Mouse (Mus musculus) induced T-regulatory cell, adult 2 months (primary cell): ENCODE measurements around the gene Sertad2.

Experiments
- DNase-seq: peaks from one replicate; pipeline ENCODE4 v3.0.0-alpha.2; 2012; ENCODE audit warnings: low read depth

Sertad2 gene

DNA sequence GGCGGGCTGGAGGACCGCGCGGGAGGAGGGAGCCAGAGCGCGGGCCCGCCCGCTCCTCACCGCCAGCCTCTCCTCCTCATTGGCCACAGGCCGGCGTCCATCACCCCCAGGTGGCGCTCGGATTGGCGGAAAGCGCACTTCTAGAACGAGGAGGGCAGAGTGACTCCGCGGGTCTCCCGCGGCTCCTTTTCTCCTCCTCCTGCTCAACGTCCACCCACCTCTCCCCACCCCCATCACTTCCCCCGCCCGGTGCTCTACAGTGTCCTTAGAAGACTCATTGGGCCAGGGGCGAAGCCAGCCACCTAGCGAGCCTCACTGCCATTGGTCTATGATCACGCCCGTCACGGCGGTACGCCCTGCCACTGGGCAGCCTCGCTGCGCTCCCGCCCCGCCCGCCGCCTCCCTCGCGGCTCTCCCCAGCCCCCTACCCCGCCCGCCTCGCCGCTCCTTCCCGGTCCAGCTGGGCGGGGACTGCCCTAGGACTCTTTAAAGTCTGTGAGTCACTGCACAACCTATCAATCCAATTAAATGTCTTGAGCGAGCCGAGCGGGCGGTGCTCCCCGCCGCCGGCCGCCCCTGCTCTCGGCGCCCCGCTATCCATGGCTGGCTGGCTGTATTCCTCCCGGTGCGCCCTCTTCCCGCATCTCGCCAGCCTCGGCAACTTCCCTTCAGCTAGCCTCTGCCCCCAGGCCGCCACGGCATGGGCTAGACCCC, at the start of gene Sertad2:
Gene Sertad2, plus strand, starts transcription at position 515 of the 714 bp plus-strand sequence.
- peak; percentile 98 for DNase-seq

DNA sequence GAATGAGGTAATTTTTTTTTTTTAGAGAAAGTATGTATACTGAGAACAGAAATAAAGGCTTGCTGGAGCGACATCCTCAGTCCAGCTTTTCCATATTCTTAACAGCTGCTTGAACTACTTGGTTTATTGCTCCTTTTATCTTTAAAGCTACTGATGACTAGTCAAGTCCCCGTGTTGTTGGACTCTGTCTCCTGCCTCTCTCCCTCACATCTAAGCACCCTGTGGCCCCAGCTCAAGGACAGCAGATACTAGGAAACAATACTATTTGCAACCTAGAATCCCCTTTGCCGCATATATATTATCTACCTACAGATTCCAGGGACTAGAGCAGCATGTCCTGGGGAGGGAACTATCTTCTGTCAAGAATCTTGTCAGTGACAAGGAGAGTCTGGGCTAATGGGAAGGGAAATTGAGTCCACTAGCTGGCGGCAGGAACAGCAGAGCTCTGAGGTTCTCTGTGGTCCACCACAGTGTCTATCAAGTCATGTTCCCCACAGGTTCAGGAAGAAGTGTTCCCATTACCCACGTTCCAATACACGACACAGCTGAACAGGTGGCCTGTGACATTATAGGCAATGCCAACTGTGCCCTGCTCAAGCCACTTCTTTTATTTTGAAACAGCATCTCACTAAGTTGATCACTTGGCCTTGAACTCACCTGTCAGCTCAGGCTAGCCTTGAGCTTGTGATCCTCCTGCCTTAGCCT, 49.0 kb upstream of the Sertad2 start:
- DNase-seq, result no peak

DNA sequence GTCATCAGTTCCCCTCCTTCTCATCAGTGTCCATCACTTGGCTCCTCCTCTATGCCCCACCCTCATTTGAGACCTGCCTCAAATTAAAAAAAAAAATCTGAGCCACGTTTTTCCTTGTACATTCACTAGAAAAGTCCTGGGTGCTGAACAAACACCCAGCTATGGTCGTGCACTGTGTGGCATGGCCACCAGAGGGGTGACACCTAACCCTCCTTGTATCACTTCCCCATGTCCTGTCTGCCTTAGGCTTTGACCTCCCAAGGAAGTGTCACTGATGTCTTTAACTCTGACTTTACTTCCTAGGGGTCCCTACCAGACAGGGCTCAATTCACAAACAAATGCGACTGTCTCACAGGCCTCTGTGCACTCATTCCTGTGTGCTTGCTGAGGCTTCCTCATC, 42.5 kb upstream of the Sertad2 start:
- DNase-seq, result peak; percentile 10

DNA sequence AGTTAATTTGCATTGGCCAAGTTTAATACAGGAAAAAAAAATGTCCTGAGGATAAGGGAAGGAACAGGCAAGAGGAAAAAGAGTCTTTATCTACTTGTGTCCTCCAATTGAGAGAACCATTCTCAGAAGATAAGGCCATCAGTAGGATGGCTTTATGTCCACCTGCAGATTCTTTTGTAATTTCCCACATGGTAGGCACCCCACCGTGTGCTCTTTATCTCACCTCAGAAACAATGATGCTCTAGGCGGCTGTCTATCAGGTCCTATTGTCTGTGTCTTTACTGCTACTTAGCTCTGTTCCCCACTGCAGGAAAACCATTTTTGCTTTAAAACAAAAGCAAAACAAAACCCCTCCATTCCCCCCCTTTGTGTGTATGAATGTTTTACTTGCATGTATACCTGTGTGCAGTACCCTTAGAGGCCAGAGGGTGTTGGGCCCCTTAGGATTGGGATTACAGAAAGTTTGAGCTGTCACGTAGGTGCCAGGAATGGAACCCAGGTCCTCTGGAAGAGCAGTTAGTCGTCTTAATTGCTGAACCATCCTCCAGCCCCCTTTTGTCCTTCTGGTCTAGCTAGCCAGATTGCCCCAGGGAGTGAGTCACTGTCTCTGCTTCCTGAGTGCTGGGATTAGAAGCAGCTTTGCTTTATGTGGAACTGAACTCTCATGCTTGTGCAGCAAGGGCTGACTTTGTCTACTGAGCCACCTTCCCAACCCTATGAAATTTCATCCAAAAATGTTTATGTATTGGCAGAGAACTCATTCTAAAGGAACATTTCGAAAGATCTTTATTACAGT, 41.7 kb upstream of the Sertad2 start:
- DNase-seq, result no peak

DNA sequence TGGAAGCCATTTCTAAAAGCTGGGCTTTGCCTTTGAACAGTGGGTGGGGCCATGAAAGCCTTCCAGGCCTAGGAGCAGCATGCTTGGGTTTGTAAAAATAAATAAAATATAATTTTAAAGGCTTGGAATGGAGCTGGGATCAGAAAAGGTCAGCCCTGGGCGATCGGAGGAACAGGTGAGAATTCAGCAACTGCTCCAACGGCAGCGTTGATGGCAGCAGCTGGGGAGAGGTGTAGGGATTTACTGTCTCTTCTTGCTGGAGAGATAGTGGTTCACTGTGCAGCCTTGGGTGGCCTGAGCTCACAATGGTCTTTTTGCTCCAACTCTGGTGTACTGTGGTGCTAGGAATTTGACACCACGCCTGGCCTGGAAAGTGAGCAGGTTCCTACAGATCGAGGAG, 29.5 kb upstream of the Sertad2 start:
- DNase-seq, result no peak

DNA sequence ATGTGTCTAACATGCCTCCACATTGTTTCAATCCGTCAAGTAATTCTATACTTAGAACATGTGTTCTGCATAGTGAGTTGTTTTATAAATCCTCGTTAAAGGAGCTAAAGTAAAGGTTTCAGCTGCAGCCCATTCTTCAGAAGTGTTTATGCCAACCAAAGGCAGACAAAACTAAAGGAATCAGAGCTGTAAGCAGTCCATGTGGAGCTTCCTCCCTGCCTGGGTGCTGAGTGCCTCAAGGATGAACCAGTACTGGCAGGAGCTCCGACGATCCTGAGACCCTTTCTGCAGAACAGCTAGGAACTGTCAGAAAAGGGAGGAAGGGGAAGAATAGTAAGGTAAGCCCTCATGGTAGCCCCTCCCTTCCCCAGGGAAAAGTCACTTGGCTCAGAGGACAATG, 28.3 kb upstream of the Sertad2 start:
- DNase-seq, result no peak

DNA sequence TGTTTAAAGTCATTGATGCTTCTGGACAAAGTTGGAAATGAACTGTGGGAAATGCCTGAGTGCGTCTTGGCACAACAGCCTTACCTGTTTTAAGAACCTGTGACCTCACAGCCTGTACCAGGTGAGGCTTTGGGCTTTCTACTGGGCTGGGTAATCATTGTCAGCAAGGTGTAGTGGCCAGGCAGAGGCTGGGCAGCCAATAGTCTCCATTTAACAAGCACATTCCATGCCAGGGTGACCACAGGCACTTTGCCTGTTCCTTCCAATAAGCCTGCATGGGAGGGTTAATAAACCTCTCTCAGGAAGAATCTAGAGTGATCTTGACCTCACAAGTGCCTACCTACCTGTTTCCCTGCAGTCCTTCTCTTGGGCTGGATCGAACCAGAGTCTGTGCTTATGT, 21.7 kb upstream of the Sertad2 start:
- DNase-seq, result no peak

DNA sequence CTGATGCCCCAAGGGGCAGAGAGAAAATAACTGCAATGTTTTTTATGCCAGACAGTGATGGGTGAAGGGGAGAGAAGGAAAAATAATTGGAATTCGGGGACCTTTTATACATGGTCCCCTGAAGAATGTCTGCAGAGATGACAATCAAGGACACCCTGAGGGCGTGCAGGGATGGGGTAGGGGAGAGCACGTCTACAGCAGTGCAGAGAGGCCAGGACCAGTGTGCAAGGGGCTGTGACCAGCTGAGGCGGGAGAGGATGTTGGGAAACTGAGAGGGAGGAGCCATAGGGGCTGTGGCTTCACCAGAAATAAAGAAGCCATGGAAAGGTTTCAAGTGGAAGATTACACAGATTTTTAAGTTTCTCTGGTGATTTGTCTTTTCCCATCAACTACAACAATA, 20.3 kb upstream of the Sertad2 start:
- DNase-seq, result no peak

DNA sequence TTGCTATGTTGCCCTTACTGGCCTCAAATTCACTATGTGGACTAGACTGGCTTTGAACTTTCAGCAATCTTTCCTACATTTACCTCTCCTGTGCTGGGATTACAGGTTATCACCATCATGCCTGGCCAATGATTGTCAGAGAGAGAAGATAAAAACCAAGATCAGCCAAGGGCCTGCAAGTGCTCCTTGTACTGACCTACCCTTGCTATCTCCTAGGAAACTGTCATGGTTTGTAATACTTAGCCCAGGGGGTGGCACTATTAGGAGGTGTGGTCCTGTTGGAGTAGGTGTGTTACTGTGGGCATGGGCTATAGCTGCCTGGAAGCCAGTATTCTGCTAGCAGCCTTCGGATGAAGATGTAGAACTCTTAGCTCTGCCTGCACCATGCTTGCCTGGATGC, 18.6 kb upstream of the Sertad2 start:
- no peak for DNase-seq

DNA sequence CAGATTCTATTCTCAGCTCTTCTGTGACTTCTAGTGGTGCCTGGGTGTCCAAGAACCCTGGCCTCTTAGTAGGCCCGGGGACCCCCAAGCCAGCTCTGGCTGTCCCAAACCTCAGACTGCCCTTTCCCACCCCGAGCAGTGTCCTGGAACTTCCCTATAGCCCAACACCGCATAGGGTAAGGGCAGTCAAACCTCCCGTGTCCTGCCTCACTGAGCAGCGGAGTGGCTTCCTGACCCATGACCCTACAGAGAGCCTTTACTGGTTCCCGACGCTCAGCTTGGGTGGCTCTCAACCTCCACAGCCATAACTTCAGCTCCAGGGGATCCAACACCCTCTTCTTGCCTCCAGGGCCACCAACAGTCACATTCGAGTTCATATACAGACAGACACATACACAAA, 17.1 kb upstream of the Sertad2 start:
- DNase-seq, result no peak

DNA sequence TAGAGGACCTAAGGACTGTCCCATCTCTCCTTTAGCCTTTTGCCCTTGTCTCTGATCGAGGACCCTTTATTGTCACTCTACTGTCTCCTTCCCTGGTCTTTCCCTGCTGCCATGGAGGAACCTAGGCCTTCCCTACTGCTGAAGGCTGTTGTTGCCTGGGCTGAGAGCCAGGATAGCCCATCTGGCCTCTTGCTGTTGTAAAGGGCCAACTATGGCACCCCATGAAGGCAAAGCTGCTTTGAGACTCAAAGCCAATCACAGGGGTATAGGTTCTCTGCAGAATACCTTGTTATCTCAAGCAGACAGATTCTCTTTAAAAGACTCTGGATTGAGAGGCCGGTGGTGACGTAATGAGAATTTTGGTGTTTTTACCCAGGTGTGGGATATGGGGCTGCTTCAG, 15.2 kb upstream of the Sertad2 start:
- no peak for DNase-seq

DNA sequence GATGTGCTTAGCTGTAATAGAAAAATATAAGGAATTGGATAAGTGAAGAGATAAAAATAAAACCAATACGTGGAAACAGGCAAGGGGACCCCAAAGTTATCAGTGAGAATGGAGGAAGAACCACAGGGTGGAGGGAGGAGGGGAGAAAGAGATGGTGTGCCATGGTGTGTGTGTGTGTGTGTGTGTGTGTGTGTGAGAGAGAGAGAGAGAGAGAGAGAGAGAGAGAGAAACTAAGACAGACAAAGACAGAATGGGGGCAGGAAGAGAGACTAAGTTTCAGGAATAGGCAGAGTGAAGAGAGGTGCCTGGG, 11.4 kb upstream of the Sertad2 start:
- no peak for DNase-seq

DNA sequence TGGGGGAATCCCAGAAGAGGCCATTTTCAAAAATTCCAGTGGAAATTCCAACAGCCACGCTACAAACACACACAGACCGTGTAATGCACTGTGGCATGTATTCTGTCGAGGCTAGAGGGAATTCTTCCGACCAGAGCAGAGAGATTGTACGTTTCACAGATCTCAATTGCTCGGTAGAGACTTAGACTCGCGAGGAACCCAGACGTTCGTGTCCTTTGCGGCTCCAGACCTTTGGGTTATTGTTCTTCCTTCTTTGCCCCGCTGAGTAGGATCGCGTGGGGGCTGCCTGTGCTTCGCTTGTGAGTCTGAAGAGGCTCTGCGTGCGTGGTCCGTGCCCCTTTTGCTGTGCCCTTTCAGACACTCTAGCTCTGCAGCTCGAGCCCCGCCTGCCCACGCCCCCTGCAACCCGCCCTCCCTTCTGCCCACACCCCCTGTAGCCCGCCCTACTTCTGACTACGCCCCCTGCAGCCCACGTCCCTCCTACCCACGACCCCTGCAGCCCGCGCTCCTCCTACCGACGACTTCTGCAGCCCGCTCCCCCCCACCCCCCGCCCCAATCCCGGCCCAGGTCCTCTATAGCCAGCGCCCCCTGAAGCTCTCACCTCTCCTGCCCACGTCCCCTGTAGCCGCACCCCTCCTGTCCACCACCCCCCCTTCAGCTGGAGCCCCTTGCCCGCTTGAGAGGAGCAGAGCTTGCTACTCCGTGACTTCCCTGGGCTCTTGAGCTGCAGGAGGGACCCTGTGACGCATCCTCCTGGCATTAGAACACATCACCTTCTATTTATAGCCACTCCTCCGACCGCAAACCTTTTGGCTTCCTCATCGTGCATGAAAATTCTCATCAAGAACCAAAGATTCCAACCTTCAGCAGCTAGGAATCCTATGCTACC, 10.8 kb upstream of the Sertad2 start:
- DNase-seq, result peak; percentile 71

DNA sequence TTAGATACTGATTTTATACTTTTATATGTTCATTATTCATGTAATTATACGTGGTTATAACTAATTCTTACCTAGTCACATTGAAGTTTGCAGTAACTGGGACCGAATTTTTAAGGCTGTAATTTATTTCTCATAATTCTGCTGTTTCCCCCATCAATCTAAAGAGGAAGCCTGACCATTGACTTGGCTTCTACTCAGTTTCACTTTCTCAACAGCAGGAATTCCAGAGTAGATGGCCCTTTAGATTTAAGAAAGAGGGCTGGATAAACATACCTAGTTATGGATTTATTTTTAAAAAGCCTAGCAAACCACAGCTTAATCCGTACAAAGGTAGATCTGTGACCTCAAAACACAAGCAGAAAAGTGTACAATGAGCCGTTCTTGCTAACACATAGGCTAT, 9.8 kb upstream of the Sertad2 start:
- DNase-seq, result no peak

DNA sequence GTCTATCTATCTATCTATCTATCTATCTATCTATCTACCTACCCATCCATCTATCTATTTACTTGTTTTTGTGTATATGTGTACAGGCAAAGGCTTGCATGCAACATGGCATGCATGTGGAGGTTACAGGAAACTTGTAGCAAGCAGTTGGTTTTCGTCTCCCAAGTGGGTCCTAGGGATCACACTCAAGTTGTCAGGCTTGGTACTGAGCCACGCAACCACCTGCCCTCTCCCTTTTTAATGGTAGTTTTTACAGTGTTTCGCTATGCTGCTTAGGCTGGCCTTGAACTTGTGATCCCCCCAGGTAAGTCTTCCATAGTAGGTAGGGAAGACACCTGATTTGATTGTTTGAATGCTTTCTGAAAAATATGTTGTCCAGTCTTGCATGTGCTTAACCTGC, 5.8 kb upstream of the Sertad2 start:
- DNase-seq, result no peak

DNA sequence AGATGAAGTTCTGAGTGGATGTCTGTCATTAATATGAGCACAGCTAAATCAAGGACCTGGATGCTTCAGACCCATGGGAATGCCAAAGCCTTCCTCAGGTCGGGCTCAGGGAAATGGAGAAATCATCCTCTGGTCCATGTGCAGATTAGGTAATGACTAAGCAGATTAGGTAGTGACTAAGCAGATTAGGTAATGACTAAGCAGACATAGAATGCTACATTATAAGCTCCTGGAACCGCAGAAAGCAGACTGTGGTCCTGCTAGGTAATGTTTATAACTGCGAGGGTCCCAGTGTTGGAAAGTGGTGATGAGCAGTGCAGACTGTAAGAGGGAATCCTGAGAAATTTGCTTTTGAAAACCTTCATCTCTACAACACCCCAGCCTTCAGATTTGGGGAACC, 4.6 kb upstream of the Sertad2 start:
- no peak for DNase-seq

DNA sequence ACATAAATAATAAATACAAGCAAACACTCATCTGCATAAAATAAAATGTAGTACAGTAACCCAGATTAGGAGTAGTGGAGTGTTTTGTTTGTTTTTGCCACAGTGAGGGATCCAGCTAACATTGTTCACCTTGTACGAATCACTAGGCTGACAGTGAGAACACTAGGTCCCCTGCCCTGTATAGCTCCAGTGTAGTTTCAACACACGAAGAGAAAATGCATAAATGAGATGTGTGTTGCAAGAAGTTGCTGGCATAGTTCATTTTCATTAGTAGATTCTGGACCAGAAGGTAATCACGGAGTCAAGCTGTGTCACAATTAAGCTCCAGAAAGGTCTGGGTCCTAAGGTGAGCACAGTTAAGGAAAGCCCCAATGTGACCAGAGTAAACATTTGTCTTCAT, 1.8 kb upstream of the Sertad2 start:
- DNase-seq, result no peak

DNA sequence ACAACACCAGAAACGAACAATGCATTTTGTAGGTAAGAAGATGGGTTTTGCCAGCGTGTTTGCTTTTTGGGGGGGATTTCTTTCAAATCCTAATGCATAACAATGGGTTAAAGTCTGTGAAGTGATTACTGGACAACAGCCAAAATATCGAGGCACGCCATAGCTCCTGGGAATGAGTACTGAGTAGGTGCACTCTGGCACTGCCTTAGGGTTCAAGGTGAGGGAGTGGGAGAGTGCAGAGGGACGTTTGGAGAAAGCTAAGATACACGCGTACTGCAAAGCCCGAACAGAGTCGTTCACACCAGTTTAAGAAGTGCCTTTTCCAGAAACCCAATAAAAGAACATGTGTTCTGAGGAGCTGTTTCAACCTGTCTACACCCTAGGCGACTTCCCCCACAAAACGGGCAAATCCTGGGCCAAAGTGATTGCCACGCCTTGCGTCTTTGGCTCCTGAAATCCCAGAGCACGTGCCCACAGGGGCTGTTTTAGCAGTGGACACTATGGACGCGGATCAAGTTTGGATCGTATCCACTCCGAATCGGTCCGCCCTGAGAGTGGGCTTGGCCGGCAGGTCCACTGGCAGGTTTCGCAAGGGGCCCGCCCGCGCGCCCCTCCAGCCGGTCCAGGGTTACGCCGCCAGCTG, 937 bp upstream of the Sertad2 start:
- DNase-seq, result no peak

DNA sequence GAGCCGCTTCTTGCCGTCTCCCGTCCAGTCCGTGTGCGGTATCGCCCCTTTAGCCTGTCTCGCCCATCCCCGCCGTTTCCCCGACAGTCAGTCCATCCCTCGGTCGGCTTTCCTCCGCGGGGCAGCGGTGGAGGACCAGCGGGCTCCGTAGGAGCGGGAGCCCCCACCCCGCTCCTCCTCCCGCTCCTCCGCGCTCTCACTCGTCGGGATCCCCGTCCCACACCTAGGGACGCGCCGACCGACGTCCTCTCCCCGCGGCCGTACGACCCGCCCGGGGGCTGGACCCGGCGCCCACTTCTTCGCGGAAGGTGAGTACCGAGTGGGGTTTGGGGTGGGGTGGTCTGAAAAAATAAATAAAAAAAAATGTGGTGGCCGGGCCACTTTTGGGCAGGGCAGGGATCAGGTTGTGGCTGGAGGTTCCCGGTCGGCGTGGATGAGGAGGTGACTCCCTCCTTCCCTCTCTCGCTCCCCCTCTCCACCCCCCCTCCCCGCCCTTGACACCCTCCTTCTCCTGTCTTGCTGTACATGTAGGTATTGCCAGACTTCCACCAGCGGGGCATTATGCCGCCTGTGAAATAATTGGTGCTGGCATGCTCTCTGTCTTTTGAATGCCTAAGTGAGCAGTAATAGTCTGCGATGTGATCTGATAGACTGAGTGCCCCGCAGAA, 534 bp downstream of the Sertad2 start:
- peak; percentile 64 for DNase-seq

DNA sequence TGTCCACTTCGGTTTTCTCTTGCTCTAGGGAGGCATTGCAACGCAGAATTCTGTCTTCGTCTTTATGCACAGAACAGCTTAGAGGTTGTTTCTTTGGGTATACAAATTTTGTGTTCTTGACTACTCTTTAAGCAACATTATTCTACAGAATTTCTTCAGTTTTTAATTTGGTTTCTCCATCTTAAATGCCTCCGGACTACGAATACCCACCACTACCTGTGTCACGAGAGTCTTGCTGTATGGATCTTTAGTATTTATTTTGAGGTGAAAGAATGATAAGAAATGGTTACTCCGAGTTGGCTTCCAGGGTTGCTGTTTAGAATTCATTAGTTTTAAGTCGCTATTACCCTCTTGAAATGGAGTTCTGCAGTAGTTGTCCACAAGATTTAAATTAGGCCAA, 1.3 kb downstream of the Sertad2 start:
- no peak for DNase-seq

DNA sequence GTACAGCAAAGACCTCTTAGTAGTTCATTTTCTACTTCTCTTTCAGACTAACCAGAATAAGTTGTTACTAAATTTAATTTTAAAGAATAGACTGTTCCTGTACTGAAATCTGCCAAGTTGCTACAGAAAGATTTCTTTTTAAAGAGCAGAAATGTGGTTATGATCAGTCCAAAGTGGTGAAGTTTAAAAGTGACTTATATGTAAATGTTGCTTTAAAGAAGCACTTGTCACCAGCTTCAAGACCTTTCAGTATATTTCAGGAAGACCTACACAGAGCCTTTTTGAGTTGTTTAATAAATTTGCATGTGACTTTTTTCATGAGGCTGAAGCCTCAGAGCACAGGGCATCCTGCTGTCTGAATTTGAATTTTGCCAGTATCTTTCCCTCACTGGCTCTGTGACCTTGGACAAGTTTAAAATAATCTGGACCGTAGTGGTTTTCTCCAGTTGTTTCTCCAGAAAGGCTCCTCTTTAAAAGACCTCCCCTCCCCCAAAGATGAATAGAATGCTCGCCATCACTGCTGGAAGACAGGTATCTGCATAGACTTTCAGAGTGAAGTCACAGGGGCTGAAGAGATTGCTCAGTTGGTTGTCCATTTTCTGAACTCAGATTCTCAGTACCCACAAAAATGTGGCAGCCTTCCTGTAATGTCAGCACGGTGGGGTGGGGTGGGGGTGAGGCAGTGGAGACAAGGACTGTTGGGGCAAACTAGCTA, 1.9 kb downstream of the Sertad2 start:
- DNase-seq, result no peak
